Mouse (Mus musculus) gastrocnemius, adult 18-20 months (tissue): ENCODE measurements at regions not wholly inside any gene's neighbourhood (a gene's known extent, or its start where the extent isn't known, plus 50 kb on each side); places are given as distances from the start of the nearest gene placed in this dataset.

Experiments
- DNase-seq: peaks from one replicate; pipeline ENCODE4 v3.0.0; 2021; ENCODE audit warnings: low spot score

- DNase-seq = no peak
Measured at GRCm38 (mm10) chr1:137636947-137637346, 538.6 kb downstream of the Ptprc start.

- DNase-seq = no peak
Measured at GRCm38 (mm10) chr1:137636321-137636944, 539.1 kb downstream of the Ptprc start.

GRCm38 (mm10) chr1:137635781-137636180, 539.7 kb downstream of the Ptprc start:
- no peak for DNase-seq

- DNase-seq = no peak
Measured at GRCm38 (mm10) chr1:137631546-137631945, 544.0 kb downstream of the Ptprc start.

GRCm38 (mm10) chr1:137620672-137621071, 554.8 kb downstream of the Ptprc start:
- DNase-seq = no peak

GRCm38 (mm10) chr1:137618231-137618630, 557.3 kb downstream of the Ptprc start:
- no peak for DNase-seq

GRCm38 (mm10) chr1:137617513-137617912, 558.0 kb downstream of the Ptprc start:
- peak; percentile 12 for DNase-seq

GRCm38 (mm10) chr1:137606716-137607115, 568.8 kb downstream of the Ptprc start:
- no peak for DNase-seq

- no peak for DNase-seq
Measured at GRCm38 (mm10) chr1:137605890-137606663, 569.4 kb downstream of the Ptprc start.

- DNase-seq = no peak
Measured at GRCm38 (mm10) chr1:137593732-137594131, 581.8 kb downstream of the Ptprc start.

GRCm38 (mm10) chr1:137591891-137592290, 583.6 kb downstream of the Ptprc start:
- no peak for DNase-seq

- peak; percentile 30 for DNase-seq
Measured at GRCm38 (mm10) chr1:137591295-137591694, 584.2 kb downstream of the Ptprc start.

GRCm38 (mm10) chr1:137588304-137589300, 586.9 kb downstream of the Ptprc start:
- DNase-seq = no peak

- DNase-seq = no peak
Measured at GRCm38 (mm10) chr1:137587481-137588228, 587.9 kb downstream of the Ptprc start.

- no peak for DNase-seq
Measured at GRCm38 (mm10) chr1:137584696-137585095, 590.8 kb downstream of the Ptprc start.

GRCm38 (mm10) chr1:137584104-137584675, 591.3 kb downstream of the Ptprc start:
- no peak for DNase-seq

GRCm38 (mm10) chr1:137577639-137578038, 597.9 kb downstream of the Ptprc start:
- DNase-seq = no peak

- DNase-seq = no peak
Measured at GRCm38 (mm10) chr1:137576174-137576573, 599.3 kb downstream of the Ptprc start.

GRCm38 (mm10) chr1:137575380-137575779, 600.1 kb downstream of the Ptprc start:
- no peak for DNase-seq
